Mouse (Mus musculus) hindbrain, postnatal 0 days (tissue): ENCODE measurements around the gene Nsrp1. TPM values are rescaled to one million over a fixed set of nuclear protein-coding genes. Genes with fewer than 3 reads are reported as not detected.

Experiments used
- ATAC-seq: fragments of 200-750 bp; cut with Nextera tagmentation; 2 replicates; pipeline ENCODE4 v1.8.0; 2017; ENCODE audit warnings: mild to moderate bottlenecking, moderate TSS enrichment, moderate library complexity
- DNase-seq: peaks from one replicate; pipeline ENCODE4 v3.0.0-alpha.2; 2015; ENCODE audit warnings: low spot score
- H3K27ac ChIP-seq: fragments of 300-500 bp; sonication (generic); 2 replicates; pipeline ENCODE4 v1.5.1; 2014; ENCODE audit warnings: mild to moderate bottlenecking
- H3K27me3 ChIP-seq: fragments of 300-500 bp; sonication (generic); 2 replicates; pipeline ENCODE4 v1.6.1; 2014; ENCODE audit warnings: low read length, mixed read lengths; ENCODE audit not compliant: insufficient read depth
- H3K36me3 ChIP-seq: fragments of 300-500 bp; sonication (generic); 2 replicates; pipeline ENCODE4 v1.6.1; 2014; ENCODE audit warnings: low read length, mixed read lengths; ENCODE audit not compliant: insufficient read depth
- H3K4me1 ChIP-seq: fragments of 300-500 bp; sonication (generic); 2 replicates; pipeline ENCODE4 v1.6.1; 2014; ENCODE audit warnings: antibody characterized with exemption, low read length, mixed read lengths; ENCODE audit not compliant: insufficient read depth
- H3K4me2 ChIP-seq: fragments of 300-500 bp; sonication (generic); 2 replicates; pipeline ENCODE4 v1.6.1; 2014; ENCODE audit warnings: low read depth, mild to moderate bottlenecking, low read length, moderate library complexity, mixed read lengths
- H3K4me3 ChIP-seq: fragments of 300-500 bp; sonication (generic); 2 replicates; pipeline ENCODE4 v1.5.1; 2014; ENCODE audit warnings: low read length
- H3K9ac ChIP-seq: fragments of 300-500 bp; sonication (generic); replicated peaks from 2 replicates; pipeline ENCODE4 v1.6.1; 2014; ENCODE audit warnings: mild to moderate bottlenecking, low read length, moderate library complexity, mixed read lengths
- H3K9me3 ChIP-seq: fragments of 300-500 bp; sonication (generic); 2 replicates; pipeline ENCODE4 v1.6.1; 2016; ENCODE audit warnings: low read length, mixed read lengths
- CTCF ChIP-seq: IDR thresholded peaks from 2 replicates; pipeline ENCODE4 v1.5.1; 2016; ENCODE audit warnings: antibody characterized with exemption, control low read depth, low read depth
- WGBS: fragments of 180-500 bp; shearing (Covaris S2); extraction: QIAGEN DNeasy Blood & Tissue Kit; methylation state at CpG from one replicate; pipeline ENCODE4 v1.1.7; 2014; 5-methylcytosine and 5-hydroxymethylcytosine counted together
- polyA plus RNA-seq: library from polyadenylated mRNA; unstranded; fragments of >200 nt; fragmentation: Nextera tagmentation; extraction: Ambion mirVana; gene quantifications from 2 replicates; pipeline ENCODE4 v1.2.1, GENCODE M21; 2015
- total RNA-seq: library from RNA; depleted of rRNA; stranded (reverse); fragments of >200 nt; gene quantifications from 2 replicates; pipeline ENCODE4 v1.2.3, GENCODE M21; 2014

Gene Nsrp1
- total and polyA plus RNA-seq, 2 experiments from 2014 or later = 2.2 to 58.1 TPM

DNA sequence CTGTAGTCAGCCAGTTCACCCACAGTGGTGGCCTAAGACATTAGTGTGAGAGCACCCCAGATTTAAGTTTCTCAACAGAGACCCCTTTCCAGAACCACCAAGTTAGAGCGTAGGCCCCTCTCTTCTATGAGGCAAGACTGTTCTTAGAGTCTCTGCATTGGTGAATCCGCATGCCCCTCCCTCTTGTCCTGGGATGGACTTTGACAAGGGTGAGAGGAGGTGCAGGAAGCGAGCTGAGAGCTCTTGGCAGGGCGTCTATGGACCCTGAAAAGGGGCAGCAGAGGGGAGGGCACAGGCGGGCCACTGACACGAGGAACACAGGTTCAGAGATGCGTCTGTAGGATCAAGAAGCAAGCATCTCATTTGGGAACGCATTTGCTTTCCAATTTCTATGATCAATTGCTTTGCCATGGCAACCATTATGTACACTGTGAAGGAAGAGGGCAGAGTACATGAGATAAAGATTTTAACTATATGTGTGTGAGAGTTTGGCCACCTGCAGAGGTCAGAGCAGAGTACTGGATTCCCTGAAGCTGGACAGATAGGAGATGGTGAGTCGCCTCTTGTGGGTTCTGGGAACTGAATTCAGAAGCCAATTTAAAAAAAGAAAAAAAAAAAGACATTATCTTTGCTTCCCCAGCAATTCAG, 56.4 kb downstream of the Nsrp1 start:
- DNase-seq (no peak), ATAC-seq (no peak)
- H3K9me3 ChIP-seq = no peaks in the 10 kb centered on the region
- no peak overlapping the region for H3K4me2 ChIP-seq
- H3K36me3 ChIP-seq = no peaks in the 10 kb centered on the region
- no peaks in the 10 kb centered on the region for H3K4me1 ChIP-seq
- no peak overlapping the region for H3K9ac ChIP-seq
- H3K4me3 ChIP-seq = no peak overlapping the region
- H3K27ac ChIP-seq = no peak overlapping the region
- WGBS = 70% methylated on average over 9 of the region's 9 CpGs
- no peaks in the 10 kb centered on the region for H3K27me3 ChIP-seq
- TF ChIP-seq CTCF = no peak

DNA sequence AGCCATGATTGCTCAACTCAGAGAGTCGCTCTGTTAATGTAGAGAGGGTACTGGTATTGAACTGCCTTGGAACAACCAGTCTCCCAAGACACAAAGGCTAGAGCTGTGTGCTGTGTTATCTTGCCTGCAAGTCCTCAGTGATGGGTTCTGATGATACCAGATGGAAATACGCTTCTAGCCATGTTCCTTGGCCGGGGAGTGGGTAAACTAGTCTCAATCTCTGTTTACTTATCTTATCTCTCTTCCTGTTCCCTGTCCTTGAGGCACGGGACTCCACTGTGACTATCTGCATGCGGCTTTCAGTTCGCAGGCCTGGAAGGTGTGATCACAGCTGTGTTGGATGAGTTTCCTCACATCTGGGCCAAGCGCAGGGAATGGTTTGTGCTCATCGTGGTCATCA, 58.7 kb downstream of the Nsrp1 start:
- Histone ChIP-seq H3K27me3 (no peaks in the 10 kb centered on the region), H3K4me3 (no peak overlapping the region), H3K9ac (no peak overlapping the region), H3K9me3 (no peaks in the 10 kb centered on the region), H3K4me2 (no peak overlapping the region), H3K4me1 (no peaks in the 10 kb centered on the region), H3K36me3 (no peaks in the 10 kb centered on the region), H3K27ac (no peak overlapping the region)
- no peak for DNase-seq
- ATAC-seq = no peak
- 79% methylated on average over 8 of the region's 8 CpGs for WGBS
- TF ChIP-seq CTCF = no peak

DNA sequence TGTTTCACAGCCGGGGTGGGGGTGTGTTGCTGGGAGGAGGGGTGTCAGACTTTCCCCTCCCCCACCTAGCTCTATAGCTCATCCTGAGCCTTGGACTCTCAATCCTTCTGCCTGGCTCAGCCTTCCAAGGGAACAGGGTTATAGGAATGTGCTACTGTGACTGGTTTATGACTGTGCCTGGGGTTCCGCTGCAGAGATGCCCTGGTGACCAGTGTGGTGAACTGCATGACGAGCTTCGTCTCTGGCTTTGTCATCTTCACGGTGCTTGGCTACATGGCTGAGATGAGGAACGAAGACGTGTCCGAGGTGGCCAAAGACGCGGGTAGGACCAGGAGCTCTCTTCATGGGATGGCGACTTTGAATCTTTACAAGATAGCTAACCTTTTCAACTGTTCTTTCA, 60.2 kb downstream of the Nsrp1 start:
- no peak overlapping the region for H3K27ac ChIP-seq
- H3K4me2 ChIP-seq = no peak overlapping the region
- no peak overlapping the region for H3K4me3 ChIP-seq
- no peak for TF ChIP-seq CTCF
- no peaks in the 10 kb centered on the region for H3K36me3 ChIP-seq
- H3K4me1 ChIP-seq = no peaks in the 10 kb centered on the region
- 79% methylated on average over 11 of the region's 11 CpGs for WGBS
- H3K9ac ChIP-seq = no peak overlapping the region
- no peaks in the 10 kb centered on the region for H3K9me3 ChIP-seq
- ATAC-seq = no peak
- no peak for DNase-seq
- H3K27me3 ChIP-seq = no peaks in the 10 kb centered on the region

DNA sequence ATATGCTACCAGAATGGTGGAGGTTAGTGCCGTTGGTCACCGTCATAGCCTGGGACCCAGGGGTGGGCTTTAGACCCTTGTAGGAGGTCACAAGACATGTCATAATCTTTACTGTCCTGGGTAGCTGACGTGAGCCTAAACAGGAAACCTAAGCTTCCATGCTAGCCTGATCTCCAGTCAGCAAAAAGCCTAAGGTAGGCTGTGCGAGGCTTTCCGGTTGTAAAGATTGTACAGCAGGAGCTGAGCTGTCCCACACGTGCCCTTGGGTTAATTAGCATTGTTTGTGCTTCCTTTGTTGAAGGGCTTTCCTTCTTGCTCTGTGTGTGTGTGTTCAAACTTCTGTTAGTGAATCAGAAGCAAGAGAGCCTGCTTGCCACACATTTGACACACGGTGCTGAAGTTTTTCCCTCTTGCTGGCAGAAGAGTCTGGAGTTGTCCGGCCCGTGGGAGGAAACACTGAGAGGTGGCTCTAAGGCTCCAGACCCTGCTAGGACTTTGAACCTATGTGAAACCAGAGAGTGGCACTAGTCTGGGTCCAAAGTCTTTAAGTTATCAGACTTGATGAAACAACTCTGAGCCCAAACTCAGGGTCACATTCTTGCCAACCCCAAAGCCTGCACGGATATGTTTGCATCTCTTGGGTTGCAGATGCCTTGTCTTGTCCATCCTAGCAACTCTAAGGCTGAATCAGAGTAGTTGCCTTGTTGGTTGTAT, 67.3 kb downstream of the Nsrp1 start:
- Histone ChIP-seq H3K4me1 (no peaks in the 10 kb centered on the region), H3K27me3 (no peaks in the 10 kb centered on the region), H3K4me3 (no peak overlapping the region), H3K9ac (no peak overlapping the region), H3K9me3 (no peaks in the 10 kb centered on the region), H3K27ac (no peak overlapping the region), H3K4me2 (no peak overlapping the region), H3K36me3 (no peaks in the 10 kb centered on the region)
- WGBS = 81% methylated on average over 10 of the region's 10 CpGs
- DNase-seq (no peak), ATAC-seq (no peak)
- TF ChIP-seq CTCF = no peak

DNA sequence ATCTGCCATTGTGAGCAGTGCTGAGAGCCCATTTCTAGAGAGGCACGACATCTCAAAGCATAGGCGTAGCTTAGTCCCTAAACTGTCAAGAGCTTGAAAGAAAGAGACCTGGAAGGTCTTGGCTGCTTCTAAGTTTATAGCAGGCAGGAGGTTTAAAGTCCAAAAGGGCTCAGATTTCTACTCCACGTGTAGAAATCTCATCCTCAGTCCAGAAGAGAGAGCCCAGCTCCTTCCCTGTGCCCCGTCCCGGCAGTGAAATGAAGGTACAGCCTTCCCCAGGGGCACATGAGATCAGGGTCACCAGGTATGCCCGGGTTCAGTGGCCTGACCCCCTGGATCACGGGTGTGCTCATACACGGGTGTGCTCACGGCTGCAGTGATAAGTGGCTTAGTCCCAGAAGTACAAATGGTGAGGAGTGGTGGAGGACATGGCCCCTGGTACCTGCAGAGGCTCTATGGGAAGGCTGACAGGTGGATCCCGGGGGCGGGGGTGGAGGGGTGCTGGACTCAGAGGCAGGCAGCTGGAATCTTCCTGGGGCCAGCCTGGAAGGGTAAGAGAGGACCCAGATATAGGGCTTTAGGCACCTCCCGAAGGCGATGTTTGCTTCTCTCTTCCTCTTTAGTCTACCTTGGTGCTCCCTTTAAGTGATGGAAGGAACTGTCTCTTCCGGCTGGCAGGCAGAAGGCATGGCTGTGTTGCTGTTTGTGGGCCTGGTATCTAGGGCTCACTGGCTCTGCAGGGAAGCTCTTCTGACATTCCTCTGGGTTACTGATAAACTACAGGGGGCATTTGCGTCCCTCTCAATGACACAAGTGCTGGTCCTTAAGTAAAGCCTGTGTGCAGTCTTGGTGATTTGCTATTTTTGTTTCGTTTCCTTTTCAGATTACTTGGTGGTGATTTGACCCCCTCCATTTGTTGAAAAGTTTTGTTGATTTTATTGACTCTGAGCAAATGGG, 68.9 kb downstream of the Nsrp1 start:
- WGBS = 79% methylated on average over 16 of the region's 16 CpGs
- H3K36me3 ChIP-seq = no peaks in the 10 kb centered on the region
- TF ChIP-seq CTCF = no peak
- DNase-seq (no peak), ATAC-seq (no peak)
- no peak overlapping the region for H3K4me2 ChIP-seq
- no peaks in the 10 kb centered on the region for H3K9me3 ChIP-seq
- no peaks in the 10 kb centered on the region for H3K4me1 ChIP-seq
- no peak overlapping the region for H3K9ac ChIP-seq
- no peak overlapping the region for H3K4me3 ChIP-seq
- H3K27me3 ChIP-seq = no peaks in the 10 kb centered on the region
- H3K27ac ChIP-seq = no peak overlapping the region

DNA sequence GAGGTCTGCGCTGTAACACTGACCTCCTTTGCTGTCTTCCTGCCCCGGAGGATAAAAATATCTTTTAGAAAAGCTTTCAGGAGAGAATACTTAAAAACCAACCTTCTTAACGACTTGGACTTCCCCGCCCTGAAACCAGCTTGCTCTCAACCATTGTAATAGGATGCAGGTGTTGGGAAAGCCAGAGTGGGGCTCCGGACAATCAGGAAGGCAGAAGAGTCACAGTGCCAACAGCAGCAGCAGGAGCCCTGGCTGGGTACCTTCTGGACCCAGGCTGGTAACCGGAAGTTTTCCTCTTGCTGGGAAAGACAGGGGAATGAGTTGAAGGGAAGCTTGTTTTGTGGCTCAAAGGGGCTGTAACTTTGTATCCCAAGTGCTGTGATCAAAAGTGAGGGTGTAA, 71.6 kb downstream of the Nsrp1 start:
- Histone ChIP-seq H3K36me3 (no peaks in the 10 kb centered on the region), H3K27ac (no peak overlapping the region), H3K4me2 (no peak overlapping the region), H3K4me1 (no peaks in the 10 kb centered on the region), H3K27me3 (no peaks in the 10 kb centered on the region), H3K9ac (no peak overlapping the region), H3K4me3 (no peak overlapping the region), H3K9me3 (no peaks in the 10 kb centered on the region)
- no peak for TF ChIP-seq CTCF
- ATAC-seq (no peak), DNase-seq (no peak)
- whole genome bisulfite sequencing = 44% methylated on average over 6 of the region's 6 CpGs
